ENCODE assay signal across 10 mouse cellular contexts in genomic region chr9:61046517-61046916, GRCm38 (mm10).
DNase-seq lines count a peak whose midpoint lies in the region; ATAC-seq and TF ChIP-seq lines count a peak whose summit lies in the region.
"Had no signal": no experiment of that assay in that cellular context is flagged by ENCODE, and none has a peak within 500 bp of the region (broad histone marks: within the 10 kb centered on the region; RNA-seq: fewer than 3 reads in every experiment).

No protein-coding gene starts in this region.

- H3K4me1 ChIP-seq in intestine, embryonic 14.5 days (replicated peaks; ENCODE audit: control insufficient read depth, insufficient read depth, low read length): no peaks in the 10 kb centered on the region
- H3K4me1 ChIP-seq in intestine, embryonic 15.5 days (replicated peaks): no peaks in the 10 kb centered on the region
- no peaks in the 10 kb centered on the region for H3K4me1 ChIP-seq in limb, embryonic 14.5 days (ENCODE audit: control insufficient read depth, insufficient read depth, low read length)

- 23% methylated on average over 7 of the region's 7 CpGs for WGBS in intestine, embryonic 14.5 days
- WGBS in intestine, embryonic 15.5 days: 21% methylated on average over 7 of the region's 7 CpGs
- WGBS in limb, embryonic 14.5 days: 22% methylated on average over 7 of the region's 7 CpGs

- H3K9ac ChIP-seq in intestine, embryonic 14.5 days (ENCODE audit: low read length): no peak overlapping the region
- no peak overlapping the region for H3K9ac ChIP-seq in intestine, embryonic 15.5 days
- H3K9ac ChIP-seq in limb, embryonic 14.5 days (ENCODE audit: low read depth, low read length, severe bottlenecking): no peak overlapping the region

- TF ChIP-seq POLR2A in limb, embryonic 14.5 days (IDR thresholded peaks at IDR 0.05; ENCODE audit: borderline replicate concordance, extremely low read depth, insufficient read depth, insufficient read length): no peak

- H3K27ac ChIP-seq in intestine, embryonic 14.5 days (ENCODE audit: low read depth): no peak overlapping the region
- H3K27ac ChIP-seq in intestine, embryonic 15.5 days: no peak overlapping the region
- H3K27ac ChIP-seq in limb, embryonic 14.5 days (replicated peaks; ENCODE audit: low read depth, low read length): no peak overlapping the region

- intact Hi-C loops in gastrocnemius, postnatal 36 days (cut with DNase I): loop anchor here (2.0 to 10.0 kb wide), 2 partner anchors 784 to 848 kb away; no protein-coding TSS in a partner anchor

- no peak overlapping the region for H3K4me3 ChIP-seq in intestine, embryonic 14.5 days (ENCODE audit: low read depth, low read length)
- H3K4me3 ChIP-seq in intestine, embryonic 15.5 days (replicated peaks): no peak overlapping the region
- H3K4me3 ChIP-seq in limb, embryonic 14.5 days (replicated peaks; ENCODE audit: low read length): no peak overlapping the region
- H3K4me3 ChIP-seq: erythroblast, embryonic 14.5 days; myocyte had no signal

- no peaks in the 10 kb centered on the region for H3K36me3 ChIP-seq in intestine, embryonic 14.5 days (ENCODE audit: control insufficient read depth, insufficient read depth, low read length)
- H3K36me3 ChIP-seq in intestine, embryonic 15.5 days: no peaks in the 10 kb centered on the region
- no peaks in the 10 kb centered on the region for H3K36me3 ChIP-seq in limb, embryonic 14.5 days (ENCODE audit: control insufficient read depth, insufficient read depth, low read length)

- H3K4me2 ChIP-seq in intestine, embryonic 14.5 days (ENCODE audit: low read length): no peak overlapping the region
- no peak overlapping the region for H3K4me2 ChIP-seq in intestine, embryonic 15.5 days (replicated peaks)
- H3K4me2 ChIP-seq in limb, embryonic 14.5 days (replicated peaks; ENCODE audit: low read depth, low read length, severe bottlenecking): no peak overlapping the region

- peak; percentile 85 for DNase-seq in intestine, embryonic 14.5 days (ENCODE audit: low spot score)
- peak; percentile 14 for DNase-seq in MEL-GATA-1-ER (ENCODE audit: extremely low read depth, low read depth)
- peak; percentile 63 for DNase-seq in cerebellum, adult 9-10 months
- peak; percentile 60 to 69 for DNase-seq in gastrocnemius, postnatal 36 days
- peak; percentile 70 for DNase-seq in limb, embryonic 14.5 days (ENCODE audit: low spot score)
- DNase-seq in retina, postnatal 1 day: peak; percentile 70
- peak; percentile 94 for DNase-seq in thymus, postnatal 4 days

- ATAC-seq in intestine, embryonic 14.5 days (replicated peaks; ENCODE audit: low FRiP score, low TSS enrichment, low read depth): no peak
- ATAC-seq in intestine, embryonic 15.5 days: no peak
- ATAC-seq in limb, embryonic 14.5 days (ENCODE audit: low FRiP score, low read depth): no peak

- 0 out of 2 replicates have a peak, but pooled peaks cover 5% of the 10 kb centered on the region for H3K9me3 ChIP-seq in intestine, embryonic 14.5 days (ENCODE audit: control insufficient read depth, low read length)
- no peaks in the 10 kb centered on the region for H3K9me3 ChIP-seq in intestine, embryonic 15.5 days
- no peaks in the 10 kb centered on the region for H3K9me3 ChIP-seq in limb, embryonic 14.5 days (ENCODE audit: control insufficient read depth, low read length)

- H3K27me3 ChIP-seq in intestine, embryonic 14.5 days (replicated peaks; ENCODE audit: control insufficient read depth, insufficient read depth, low read length): no peaks in the 10 kb centered on the region
- H3K27me3 ChIP-seq in intestine, embryonic 15.5 days (replicated peaks): no peaks in the 10 kb centered on the region; the same call in 1 of the 2 replicates
- H3K27me3 ChIP-seq in limb, embryonic 14.5 days (ENCODE audit: control insufficient read depth, insufficient read depth, low read length): peaks cover 9% of the 10 kb centered on the region; the same call in 1 of the 2 replicates

Comparison
In these comparisons a context has a peak if more than half of its experiments do, and no peak if none do; other contexts are left out.
1. DNase-seq: peak in every context shown above with its lines; median percentile 94 in thymus, postnatal 4 days; 85 in intestine, embryonic 14.5 days; 70 in limb, embryonic 14.5 days; 70 in retina, postnatal 1 day; 64 in gastrocnemius, postnatal 36 days; 63 in cerebellum, adult 9-10 months; 14 in MEL-GATA-1-ER.